Mouse (Mus musculus) lung, adult 18-20 months (tissue): ENCODE results near the gene Ttn.

Experiments used
- DNase-seq, 2 experiments: peaks; one replicate each; pipeline ENCODE4 v3.0.0; 2022; ENCODE audit warnings: mixed read lengths in 2 of 2

The Ttn gene

GRCm38 (mm10) chr2:76695290-76695689 is 287.1 kb downstream of the Ttn start:
- peak in 1 of 2 experiments; percentile 29 for DNase-seq

GRCm38 (mm10) chr2:76693765-76694164 is 288.6 kb downstream of the Ttn start:
- no peak for DNase-seq

GRCm38 (mm10) chr2:76690436-76691204 is 291.7 kb downstream of the Ttn start:
- peak; percentile 76 to 83 for DNase-seq

- no peak for DNase-seq
Observed at GRCm38 (mm10) chr2:76688162-76688561, 294.2 kb downstream of the Ttn start.

- no peak for DNase-seq
Observed at GRCm38 (mm10) chr2:76687608-76688007, 294.7 kb downstream of the Ttn start.

- no peak for DNase-seq
Observed at GRCm38 (mm10) chr2:76686986-76687385, 295.4 kb downstream of the Ttn start.

- no peak for DNase-seq
Observed at GRCm38 (mm10) chr2:76682301-76682700, 300.0 kb downstream of the Ttn start.

GRCm38 (mm10) chr2:76676401-76677226 is 305.7 kb downstream of the Ttn start:
- no peak for DNase-seq

GRCm38 (mm10) chr2:76675949-76676348 is 306.4 kb downstream of the Ttn start:
- no peak for DNase-seq

- DNase-seq = no peak
Observed at GRCm38 (mm10) chr2:76675451-76675850, 306.9 kb downstream of the Ttn start.

- DNase-seq = peak; percentile 85 to 89
Observed at GRCm38 (mm10) chr2:76674725-76675427, 307.5 kb downstream of the Ttn start, which contains the start of gene Plekha3. Plekha3 (plus strand) TSS chr2:76675281.

GRCm38 (mm10) chr2:76673472-76674081 is 308.8 kb downstream of the Ttn start:
- DNase-seq = peak; percentile 64 to 74

GRCm38 (mm10) chr2:76672966-76673392 is 309.4 kb downstream of the Ttn start, which contains the start of gene Fkbp7:
Fkbp7 (minus strand) TSS chr2:76673116.
- peak; percentile 88 to 92 for DNase-seq

GRCm38 (mm10) chr2:76672134-76672745 is 310.1 kb downstream of the Ttn start:
- DNase-seq = no peak

GRCm38 (mm10) chr2:76671641-76672040 is 310.7 kb downstream of the Ttn start:
- DNase-seq = no peak

- DNase-seq = no peak
Observed at GRCm38 (mm10) chr2:76667200-76667599, 315.1 kb downstream of the Ttn start.

- no peak for DNase-seq
Observed at GRCm38 (mm10) chr2:76665531-76665930, 316.8 kb downstream of the Ttn start.

GRCm38 (mm10) chr2:76659419-76659818 is 322.9 kb downstream of the Ttn start:
- no peak for DNase-seq

- DNase-seq = no peak
Observed at GRCm38 (mm10) chr2:76658551-76658950, 323.8 kb downstream of the Ttn start.

- peak in 1 of 2 experiments; percentile 28 for DNase-seq
Observed at GRCm38 (mm10) chr2:76655982-76656381, 326.4 kb downstream of the Ttn start.

GRCm38 (mm10) chr2:76655444-76655843 is 326.9 kb downstream of the Ttn start:
- DNase-seq = no peak

GRCm38 (mm10) chr2:76654646-76655045 is 327.7 kb downstream of the Ttn start:
- peak in 1 of 2 experiments; percentile 34 for DNase-seq
